Mouse (Mus musculus): ENCODE measurements around the gene Med26.

GRCm38 (mm10) chr8:72565970-72566369 is 17.9 kb upstream of the Med26 start:
- TF ChIP-seq TAL1 (IDR thresholded peaks at IDR 0.05; ENCODE audit: low read length) (no peak), GATA1 (IDR thresholded peaks at IDR 0.05; ENCODE audit: low read length) (no peak)
